Mouse (Mus musculus) forebrain, embryonic 15.5 days (tissue): ENCODE measurements around the gene Irs2. TPM values are rescaled to one million over a fixed set of nuclear protein-coding genes. Genes with fewer than 3 reads are reported as not detected.

Source experiments
- ATAC-seq: fragments of 200-750 bp; cut with Nextera tagmentation; replicated peaks from 2 replicates; pipeline ENCODE4 v1.8.0; 2017; ENCODE audit warnings: mild to moderate bottlenecking, moderate TSS enrichment, moderate library complexity
- H3K27ac ChIP-seq: fragments of 300-500 bp; sonication (generic); replicated peaks from 2 replicates; pipeline ENCODE4 v1.5.1; 2015; ENCODE audit warnings: mild to moderate bottlenecking, inconsistent platforms
- H3K27me3 ChIP-seq: fragments of 300-500 bp; sonication (generic); 2 replicates; pipeline ENCODE4 v1.6.1; 2015; ENCODE audit warnings: inconsistent platforms
- H3K36me3 ChIP-seq: fragments of 300-500 bp; sonication (generic); 2 replicates; pipeline ENCODE4 v1.6.1; 2015; ENCODE audit warnings: mild to moderate bottlenecking, inconsistent platforms
- H3K4me1 ChIP-seq: fragments of 300-500 bp; sonication (generic); 2 replicates; pipeline ENCODE4 v1.6.1; 2015; ENCODE audit warnings: inconsistent platforms
- H3K4me2 ChIP-seq: fragments of 300-500 bp; sonication (generic); replicated peaks from 2 replicates; pipeline ENCODE4 v1.6.1; 2015; ENCODE audit warnings: mild to moderate bottlenecking, inconsistent platforms
- H3K4me3 ChIP-seq: fragments of 300-500 bp; sonication (generic); 2 replicates; pipeline ENCODE4 v1.5.1; 2015; ENCODE audit warnings: mild to moderate bottlenecking, inconsistent platforms
- H3K9ac ChIP-seq: fragments of 300-500 bp; sonication (generic); replicated peaks from 2 replicates; pipeline ENCODE4 v1.6.1; 2015; ENCODE audit warnings: mild to moderate bottlenecking, inconsistent platforms
- H3K9me3 ChIP-seq: fragments of 300-500 bp; sonication (generic); 2 replicates; pipeline ENCODE4 v1.6.1; 2016; ENCODE audit warnings: inconsistent platforms
- WGBS: fragments of 180-500 bp; shearing (Covaris S2); methylation state at CpG from one replicate; pipeline ENCODE4 v1.1.7; 2015; ENCODE audit warnings: mixed read lengths; 5-methylcytosine and 5-hydroxymethylcytosine counted together
- polyA plus RNA-seq: library from polyadenylated mRNA; unstranded; fragments of >200 nt; fragmentation: Nextera tagmentation; extraction: Ambion mirVana; gene quantifications from 2 replicates; pipeline ENCODE4 v1.2.1, GENCODE M21; 2015

The Irs2 gene
- polyA plus RNA-seq, 1 experiment from 2014 or later = 7.1 TPM

DNA sequence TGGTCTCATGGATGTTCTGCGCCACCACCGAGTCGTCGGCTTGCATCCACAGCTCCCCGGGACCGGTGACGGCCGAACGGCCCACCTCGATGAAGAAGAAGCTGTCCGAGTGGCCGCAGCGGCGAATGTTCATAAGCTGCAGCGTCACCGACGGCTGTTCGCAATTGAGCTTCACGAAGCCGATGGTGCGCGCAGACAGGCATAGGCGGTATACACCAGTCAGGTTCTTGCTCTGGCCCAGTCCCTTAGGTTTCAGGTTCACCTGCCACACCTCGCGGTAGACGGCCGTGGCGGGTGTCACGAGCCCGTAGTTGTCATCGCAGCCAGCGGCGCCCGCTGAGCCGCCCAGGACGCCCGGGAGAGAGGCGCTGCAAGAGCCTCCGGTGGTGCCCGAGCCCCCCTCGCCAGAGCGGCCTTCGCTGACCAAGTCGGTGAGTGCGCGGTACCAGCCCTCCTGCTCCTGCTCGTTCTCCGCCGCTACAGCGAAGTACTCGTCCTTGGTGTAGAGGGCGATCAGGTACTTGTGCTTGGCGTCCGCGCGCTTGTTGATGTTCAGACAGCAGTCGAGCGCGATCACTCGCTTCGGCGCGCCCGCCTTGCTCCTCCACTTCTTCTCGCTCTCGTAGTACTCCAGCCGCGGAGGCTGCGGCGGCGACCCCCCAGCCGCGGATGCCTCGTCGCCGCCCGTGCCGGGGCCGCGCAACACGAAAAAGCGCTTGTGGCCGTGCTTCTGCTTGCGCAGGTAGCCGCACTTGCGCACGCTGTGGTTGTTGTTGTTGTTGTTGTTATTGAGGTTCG lies 478 bp downstream of the Irs2 start:
- peaks cover 66% of the 10 kb centered on the region for H3K4me1 ChIP-seq
- H3K4me2 ChIP-seq = peak overlapping the region; percentile 94
- H3K27ac ChIP-seq = peak overlapping the region; percentile 100
- under 1% methylated on average over 88 of the region's 88 CpGs for WGBS
- no peaks in the 10 kb centered on the region for H3K9me3 ChIP-seq
- peak overlapping the region; percentile 71 for H3K9ac ChIP-seq
- no peaks in the 10 kb centered on the region for H3K27me3 ChIP-seq
- H3K4me3 ChIP-seq = peak overlapping the region; percentile 95
- no peaks in the 10 kb centered on the region for H3K36me3 ChIP-seq
- ATAC-seq = no peak

GRCm38 (mm10) chr8:11007001-11007580 lies 1.2 kb downstream of the Irs2 start:
- no peaks in the 10 kb centered on the region for H3K9me3 ChIP-seq
- peak overlapping the region; percentile 100 for H3K27ac ChIP-seq
- peak; percentile 51 for ATAC-seq
- peaks cover 72% of the 10 kb centered on the region for H3K4me1 ChIP-seq
- H3K27me3 ChIP-seq = no peaks in the 10 kb centered on the region
- H3K4me2 ChIP-seq = peak overlapping the region; percentile 94
- no peaks in the 10 kb centered on the region for H3K36me3 ChIP-seq
- H3K4me3 ChIP-seq = peak overlapping the region; percentile 95
- 0% methylated on average over 50 of the region's 56 CpGs for WGBS
- H3K9ac ChIP-seq = peak overlapping the region; percentile 71

DNA sequence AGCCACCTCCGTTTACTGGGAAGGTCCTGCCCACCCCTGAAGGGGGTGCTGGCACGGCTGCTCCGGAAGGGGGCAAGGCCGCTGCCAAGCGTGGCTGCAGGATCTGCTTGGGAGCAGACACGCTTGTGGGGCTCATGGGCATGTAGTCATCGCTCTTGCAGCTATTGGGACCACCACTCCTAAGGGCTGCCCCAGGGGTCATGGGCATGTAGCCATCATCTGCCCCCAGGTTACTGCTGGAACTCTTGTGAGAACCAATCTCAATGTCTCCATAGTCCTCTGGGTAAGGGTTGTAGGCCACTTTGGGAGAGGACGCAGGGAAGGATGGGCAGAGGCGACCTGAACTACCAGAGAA lies 2.0 kb downstream of the Irs2 start:
- ATAC-seq = no peak
- H3K4me2 ChIP-seq = peak overlapping the region; percentile 94
- peak overlapping the region; percentile 95 for H3K4me3 ChIP-seq
- peak overlapping the region; percentile 71 for H3K9ac ChIP-seq
- H3K9me3 ChIP-seq = no peaks in the 10 kb centered on the region
- 82% methylated on average over 9 of the region's 9 CpGs for WGBS
- no peaks in the 10 kb centered on the region for H3K36me3 ChIP-seq
- H3K27me3 ChIP-seq = no peaks in the 10 kb centered on the region
- H3K4me1 ChIP-seq = peaks cover 79% of the 10 kb centered on the region
- H3K27ac ChIP-seq = no peak overlapping the region

DNA sequence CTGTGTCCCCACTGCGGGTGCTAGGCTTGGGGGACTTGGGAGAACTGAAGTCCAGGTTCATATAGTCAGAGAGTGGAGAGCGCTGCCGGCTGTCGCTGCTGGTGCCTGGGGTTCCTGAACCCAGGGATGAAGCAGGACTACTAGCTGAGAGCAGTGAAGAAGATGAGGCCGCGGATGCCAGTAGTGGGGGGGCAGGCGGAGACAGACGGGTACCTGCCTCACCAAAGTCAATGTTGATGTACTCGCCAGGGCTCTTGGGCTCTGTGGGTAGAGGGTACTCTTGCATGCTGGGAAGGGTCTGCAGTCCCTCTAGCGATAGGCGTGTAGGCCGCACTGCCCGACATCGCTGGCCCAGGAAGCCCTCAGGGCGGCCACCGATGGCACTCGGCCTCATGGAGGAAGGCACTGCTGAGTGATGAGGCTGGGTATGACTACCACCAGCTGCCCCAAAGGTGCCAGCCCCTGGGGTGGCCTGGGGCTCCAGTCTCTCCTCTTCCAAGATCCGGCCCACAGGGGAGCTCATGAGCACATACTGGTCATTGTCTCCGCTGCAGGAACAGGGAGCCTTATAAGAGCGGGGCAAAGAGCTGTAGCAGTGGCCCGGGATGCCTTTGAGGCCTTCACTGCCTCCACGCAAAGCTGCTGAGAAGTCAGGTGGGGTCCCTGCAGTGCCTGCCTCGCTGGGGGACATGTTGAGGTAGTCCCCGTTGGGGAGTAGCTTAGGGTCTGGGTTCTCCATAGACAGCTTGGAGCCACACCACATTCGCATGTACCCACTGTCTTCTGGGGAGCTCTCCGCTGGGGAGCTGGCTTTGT lies 2.6 kb downstream of the Irs2 start:
- Histone ChIP-seq H3K9ac (peak overlapping the region; percentile 23), H3K4me2 (peak overlapping the region; percentile 94), H3K4me3 (peak overlapping the region; percentile 95), H3K4me1 (peaks cover 79% of the 10 kb centered on the region), H3K36me3 (no peaks in the 10 kb centered on the region), H3K27me3 (no peaks in the 10 kb centered on the region), H3K9me3 (no peaks in the 10 kb centered on the region), H3K27ac (no peak overlapping the region)
- ATAC-seq = no peak
- WGBS = 83% methylated on average over 26 of the region's 26 CpGs

GRCm38 (mm10) chr8:11004781-11005459 lies 3.3 kb downstream of the Irs2 start:
- no peaks in the 10 kb centered on the region for H3K9me3 ChIP-seq
- ATAC-seq = no peak
- WGBS = 74% methylated on average over 22 of the region's 22 CpGs
- peak overlapping the region; percentile 95 for H3K4me3 ChIP-seq
- H3K36me3 ChIP-seq = no peaks in the 10 kb centered on the region
- no peak overlapping the region for H3K27ac ChIP-seq
- no peaks in the 10 kb centered on the region for H3K27me3 ChIP-seq
- H3K4me2 ChIP-seq = peak overlapping the region; percentile 94
- H3K9ac ChIP-seq = peak overlapping the region; percentile 52
- H3K4me1 ChIP-seq = peaks cover 79% of the 10 kb centered on the region

DNA sequence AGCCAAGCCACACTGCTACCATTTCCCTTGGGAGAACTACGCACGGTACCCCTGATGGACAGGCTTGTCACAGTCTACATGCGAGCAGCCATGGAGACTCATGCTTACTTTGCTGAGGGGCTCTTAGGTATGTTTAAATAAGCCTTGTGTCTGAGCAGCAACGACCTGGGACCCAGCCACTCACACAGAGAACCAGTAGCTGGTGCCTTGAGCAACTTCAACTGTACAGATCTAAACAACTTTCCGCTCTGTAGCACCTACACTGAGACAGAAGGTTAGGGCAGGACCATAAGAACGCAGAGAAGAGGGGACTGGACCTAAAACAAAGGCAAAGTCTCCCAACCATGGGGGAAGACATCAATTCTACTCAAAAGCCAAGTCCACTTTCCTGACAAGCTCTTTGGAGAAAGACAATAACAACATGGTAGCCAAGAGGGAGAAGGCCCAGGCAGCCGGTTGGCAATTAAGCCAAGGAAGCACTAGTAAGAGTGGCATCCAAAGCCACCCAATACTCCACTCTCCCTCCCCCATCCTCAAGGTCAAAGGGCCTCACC lies 4.3 kb downstream of the Irs2 start:
- H3K27ac ChIP-seq = no peak overlapping the region
- H3K36me3 ChIP-seq = no peaks in the 10 kb centered on the region
- ATAC-seq = no peak
- no peaks in the 10 kb centered on the region for H3K9me3 ChIP-seq
- 48% methylated on average over 7 of the region's 7 CpGs for WGBS
- peak overlapping the region; percentile 52 for H3K9ac ChIP-seq
- peak overlapping the region; percentile 94 for H3K4me2 ChIP-seq
- H3K4me1 ChIP-seq = peaks cover 83% of the 10 kb centered on the region
- H3K4me3 ChIP-seq = peak overlapping the region; percentile 95
- H3K27me3 ChIP-seq = no peaks in the 10 kb centered on the region

DNA sequence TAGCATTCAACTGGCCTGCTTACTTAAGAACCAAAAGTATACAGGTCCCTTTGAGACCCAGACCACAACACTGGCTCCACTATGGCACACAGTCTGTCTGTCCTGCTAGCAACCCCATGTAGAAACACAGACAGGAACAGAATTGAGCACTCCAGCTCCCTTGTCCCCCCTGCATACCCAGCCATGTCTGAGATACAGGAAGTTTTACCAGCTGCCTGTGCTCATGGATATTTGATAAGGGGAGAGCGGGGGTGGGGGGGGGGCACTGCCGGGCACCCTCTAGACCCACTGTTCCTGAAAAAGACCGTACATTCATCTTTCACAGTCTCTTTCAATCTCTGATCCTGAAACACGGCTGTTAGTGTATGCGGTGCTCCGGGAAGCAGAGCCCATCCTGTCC lies 5.0 kb downstream of the Irs2 start:
- peak overlapping the region; percentile 95 for H3K4me3 ChIP-seq
- peak overlapping the region; percentile 52 for H3K9ac ChIP-seq
- H3K36me3 ChIP-seq = 0 out of 2 replicates have a peak, but pooled peaks cover 2% of the 10 kb centered on the region
- H3K27me3 ChIP-seq = no peaks in the 10 kb centered on the region
- ATAC-seq = no peak
- peak overlapping the region; percentile 31; the same call in 1 of the 2 replicates for H3K27ac ChIP-seq
- H3K4me2 ChIP-seq = peak overlapping the region; percentile 94
- WGBS = 29% methylated on average over 6 of the region's 6 CpGs
- H3K9me3 ChIP-seq = no peaks in the 10 kb centered on the region
- H3K4me1 ChIP-seq = peaks cover 89% of the 10 kb centered on the region

GRCm38 (mm10) chr8:11002816-11003215 lies 5.4 kb downstream of the Irs2 start:
- Histone ChIP-seq H3K4me1 (peaks cover 93% of the 10 kb centered on the region), H3K27ac (peak overlapping the region; percentile 31), H3K4me3 (peak overlapping the region; percentile 95), H3K9ac (peak overlapping the region; percentile 52), H3K36me3 (0 out of 2 replicates have a peak, but pooled peaks cover 3% of the 10 kb centered on the region), H3K4me2 (peak overlapping the region; percentile 94), H3K27me3 (no peaks in the 10 kb centered on the region), H3K9me3 (no peaks in the 10 kb centered on the region)
- 19% methylated on average over 6 of the region's 6 CpGs for WGBS
- no peak for ATAC-seq

GRCm38 (mm10) chr8:11001062-11001549 lies 7.2 kb downstream of the Irs2 start:
- Histone ChIP-seq H3K9ac (peak overlapping the region; percentile 36), H3K9me3 (no peaks in the 10 kb centered on the region), H3K36me3 (0 out of 2 replicates have a peak, but pooled peaks cover 3% of the 10 kb centered on the region), H3K4me2 (peak overlapping the region; percentile 94), H3K4me3 (peak overlapping the region; percentile 95), H3K4me1 (peaks cover 83% of the 10 kb centered on the region), H3K27ac (peak overlapping the region; percentile 47), H3K27me3 (no peaks in the 10 kb centered on the region)
- ATAC-seq = peak; percentile 18; the same call in 1 of the 2 replicates
- WGBS = 0% methylated on average over 6 of the region's 6 CpGs

DNA sequence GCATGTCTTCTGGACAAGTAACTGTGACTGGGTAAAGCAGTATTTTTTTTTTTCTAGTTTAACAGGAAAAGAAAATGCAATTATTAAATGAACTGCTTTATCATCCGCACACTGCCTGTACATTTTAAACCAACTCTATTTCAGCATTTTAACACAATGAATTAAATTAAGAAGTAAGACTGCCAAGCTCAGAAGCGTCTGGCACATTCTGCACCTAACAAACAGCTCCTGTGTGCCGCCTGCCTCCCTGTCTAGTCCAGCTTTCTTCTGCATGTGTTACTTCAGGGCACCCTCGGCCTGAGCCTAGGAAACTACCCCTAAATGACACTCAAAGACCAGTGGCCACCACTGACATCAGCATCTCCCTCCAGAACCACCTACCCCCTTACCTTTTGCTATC lies 8.7 kb downstream of the Irs2 start:
- peak overlapping the region; percentile 94 for H3K4me2 ChIP-seq
- H3K4me1 ChIP-seq = peaks cover 68% of the 10 kb centered on the region
- no peak for ATAC-seq
- 0 out of 2 replicates have a peak, but pooled peaks cover 3% of the 10 kb centered on the region for H3K36me3 ChIP-seq
- 36% methylated on average over 4 of the region's 4 CpGs for WGBS
- H3K4me3 ChIP-seq = peak overlapping the region; percentile 95
- no peaks in the 10 kb centered on the region for H3K9me3 ChIP-seq
- 0 out of 2 replicates have a peak overlapping the region, but pooled peaks have one; percentile 27 for H3K9ac ChIP-seq
- peak overlapping the region; percentile 68 for H3K27ac ChIP-seq
- H3K27me3 ChIP-seq = no peaks in the 10 kb centered on the region

- Histone ChIP-seq H3K36me3 (0 out of 2 replicates have a peak, but pooled peaks cover 3% of the 10 kb centered on the region), H3K4me1 (peaks cover 47% of the 10 kb centered on the region), H3K9me3 (no peaks in the 10 kb centered on the region), H3K27ac (no peak overlapping the region), H3K4me3 (no peak overlapping the region), H3K4me2 (no peak overlapping the region), H3K27me3 (no peaks in the 10 kb centered on the region), H3K9ac (no peak overlapping the region)
- no peak for ATAC-seq
- 92% methylated on average over 2 of the region's 2 CpGs for WGBS
Measured at GRCm38 (mm10) chr8:10996247-10996646, 12.0 kb downstream of the Irs2 start.
